Mouse (Mus musculus): Measurements from ENCODE around the gene H2-D1. TPM values are rescaled to one million over a fixed set of nuclear protein-coding genes. Genes with fewer than 3 reads are reported as not detected.
A peak's percentile ranks its signal among the peaks of the same experiment; 100 is the strongest.

Gene H2-D1
- polyA plus RNA-seq, 1 experiment from 2014 or later = 51.7 TPM

DNA sequence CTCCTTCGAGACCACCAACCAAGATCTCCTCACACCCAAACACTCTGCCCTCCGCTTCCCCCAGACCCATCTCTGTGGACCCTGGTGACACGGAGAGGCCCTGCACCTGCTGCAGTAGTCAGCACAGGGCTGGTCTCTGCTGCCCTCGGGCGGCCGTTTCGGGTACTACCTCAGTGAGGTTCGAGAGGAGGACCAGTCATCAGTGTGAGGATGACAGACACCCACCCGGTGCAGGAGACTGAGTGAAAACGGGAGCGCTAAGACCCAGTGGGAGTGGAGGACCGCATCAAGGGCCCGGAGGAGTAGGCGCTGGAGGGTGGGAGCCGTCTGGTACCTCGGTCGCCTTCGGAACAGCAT, 26.2 kb upstream of the H2-D1 start:
- H3K4me1 ChIP-seq (ENCODE audit: control insufficient read depth, insufficient read depth, low read length) = peaks cover 10% of the 10 kb centered on the region; the same call in 1 of the 2 replicates
- no peaks in the 10 kb centered on the region for H3K9me3 ChIP-seq (ENCODE audit: control insufficient read depth, low read length)
- no peaks in the 10 kb centered on the region for H3K27me3 ChIP-seq (replicated peaks; ENCODE audit: control insufficient read depth, insufficient read depth, low read length)
- H3K36me3 ChIP-seq (ENCODE audit: control insufficient read depth, insufficient read depth, low read length) = peaks cover 13% of the 10 kb centered on the region; the same call in 1 of the 2 replicates
- 1% methylated on average over 18 of the region's 18 CpGs for WGBS
- H3K4me2 ChIP-seq (ENCODE audit: low read depth, low read length) = peak overlapping the region; percentile 93
- H3K27ac ChIP-seq (replicated peaks; ENCODE audit: low read depth, low read length) = peak overlapping the region; percentile 97
- ATAC-seq (ENCODE audit: low read depth) = peak; percentile 67
- peak overlapping the region; percentile 61 for H3K4me3 ChIP-seq (ENCODE audit: low read depth, low read length)
- peak; percentile 90 for DNase-seq (ENCODE audit: low spot score)
- H3K9ac ChIP-seq (ENCODE audit: low read depth, low read length) = peak overlapping the region; percentile 89

DNA sequence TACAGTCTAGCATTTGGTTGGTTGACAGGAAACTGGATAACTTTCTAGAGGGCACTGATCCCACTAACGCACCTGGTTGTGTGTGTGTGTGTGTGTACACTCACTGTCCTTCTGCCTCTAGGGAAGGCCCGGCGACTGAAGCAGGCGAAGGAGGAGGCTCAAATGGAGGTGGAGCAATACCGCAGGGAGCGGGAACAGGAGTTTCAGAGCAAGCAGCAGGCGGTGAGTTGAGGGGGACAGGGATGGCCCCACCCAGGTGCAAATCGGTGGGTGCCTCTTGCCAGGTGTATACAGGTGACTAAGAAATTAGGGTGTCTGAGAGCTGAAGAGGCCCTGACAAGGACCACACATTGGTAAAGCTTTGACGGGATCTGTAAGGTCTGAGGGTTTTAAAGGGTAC, 25.5 kb upstream of the H2-D1 start:
- Histone ChIP-seq H3K9ac (ENCODE audit: low read depth, low read length) (peak overlapping the region; percentile 89; the same call in 1 of the 2 replicates), H3K9me3 (ENCODE audit: control insufficient read depth, low read length) (no peaks in the 10 kb centered on the region), H3K27ac (replicated peaks; ENCODE audit: low read depth, low read length) (no peak overlapping the region), H3K36me3 (ENCODE audit: control insufficient read depth, insufficient read depth, low read length) (peaks cover 10% of the 10 kb centered on the region; the same call in 1 of the 2 replicates), H3K4me3 (ENCODE audit: low read depth, low read length) (no peak overlapping the region), H3K27me3 (replicated peaks; ENCODE audit: control insufficient read depth, insufficient read depth, low read length) (no peaks in the 10 kb centered on the region), H3K4me1 (ENCODE audit: control insufficient read depth, insufficient read depth, low read length) (peaks cover 10% of the 10 kb centered on the region; the same call in 1 of the 2 replicates), H3K4me2 (ENCODE audit: low read depth, low read length) (no peak overlapping the region)
- DNase-seq (ENCODE audit: low spot score) (no peak), ATAC-seq (ENCODE audit: low read depth) (no peak)
- WGBS = 77% methylated on average over 9 of the region's 9 CpGs

DNA sequence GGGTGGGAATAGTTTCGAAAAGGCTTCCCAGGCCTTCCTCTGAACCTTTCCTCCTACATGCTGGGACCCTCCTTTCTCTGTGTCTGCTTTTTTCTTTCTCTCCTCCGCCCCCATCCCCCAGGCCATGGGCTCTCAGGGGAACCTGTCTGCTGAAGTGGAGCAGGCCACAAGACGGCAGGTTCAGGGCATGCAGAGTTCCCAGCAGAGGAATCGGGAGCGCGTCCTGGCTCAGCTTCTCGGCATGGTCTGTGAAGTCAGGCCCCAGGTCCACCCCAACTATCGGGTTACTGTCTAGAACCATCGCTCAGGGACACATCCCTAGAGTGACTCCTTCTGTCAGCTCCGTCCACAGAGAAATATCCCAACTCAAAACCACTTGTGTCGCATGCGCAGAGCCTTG, 25.0 kb upstream of the H2-D1 start:
- no peak overlapping the region for H3K27ac ChIP-seq (replicated peaks; ENCODE audit: low read depth, low read length)
- H3K36me3 ChIP-seq (ENCODE audit: control insufficient read depth, insufficient read depth, low read length) = peaks cover 10% of the 10 kb centered on the region; the same call in 1 of the 2 replicates
- H3K9ac ChIP-seq (ENCODE audit: low read depth, low read length) = no peak overlapping the region
- no peak overlapping the region for H3K4me2 ChIP-seq (ENCODE audit: low read depth, low read length)
- no peaks in the 10 kb centered on the region for H3K27me3 ChIP-seq (replicated peaks; ENCODE audit: control insufficient read depth, insufficient read depth, low read length)
- no peak for ATAC-seq (ENCODE audit: low read depth)
- no peak for DNase-seq (ENCODE audit: low spot score)
- no peaks in the 10 kb centered on the region for H3K9me3 ChIP-seq (ENCODE audit: control insufficient read depth, low read length)
- 81% methylated on average over 12 of the region's 12 CpGs for WGBS
- no peak overlapping the region for H3K4me3 ChIP-seq (ENCODE audit: low read depth, low read length)
- H3K4me1 ChIP-seq (ENCODE audit: control insufficient read depth, insufficient read depth, low read length) = peaks cover 10% of the 10 kb centered on the region; the same call in 1 of the 2 replicates

DNA sequence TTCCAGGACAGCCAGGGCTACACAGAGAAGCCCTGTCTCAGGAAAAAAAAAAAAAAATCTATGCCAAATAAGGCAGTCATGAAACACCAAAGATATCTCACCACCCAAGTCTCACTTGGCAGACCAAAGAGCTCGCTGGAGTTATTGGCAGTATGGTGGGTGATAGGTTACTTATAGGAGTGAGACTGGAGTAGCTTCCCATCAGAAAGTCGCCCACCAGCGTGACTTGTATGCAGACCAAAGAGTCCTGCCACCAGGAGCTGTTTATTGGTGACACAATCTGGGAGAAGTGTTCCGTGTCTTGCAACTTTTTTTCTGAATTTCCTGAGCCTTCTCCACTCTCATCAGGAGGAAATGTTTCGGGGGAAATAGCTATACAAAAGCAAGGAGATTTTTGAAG, 22.8 kb upstream of the H2-D1 start:
- Histone ChIP-seq H3K36me3 (ENCODE audit: control insufficient read depth, insufficient read depth, low read length) (peaks cover 19% of the 10 kb centered on the region), H3K27me3 (replicated peaks; ENCODE audit: control insufficient read depth, insufficient read depth, low read length) (no peaks in the 10 kb centered on the region), H3K4me3 (ENCODE audit: low read depth, low read length) (no peak overlapping the region), H3K9me3 (ENCODE audit: control insufficient read depth, low read length) (no peaks in the 10 kb centered on the region), H3K27ac (replicated peaks; ENCODE audit: low read depth, low read length) (no peak overlapping the region), H3K4me2 (ENCODE audit: low read depth, low read length) (no peak overlapping the region), H3K9ac (ENCODE audit: low read depth, low read length) (no peak overlapping the region), H3K4me1 (ENCODE audit: control insufficient read depth, insufficient read depth, low read length) (peaks cover 22% of the 10 kb centered on the region)
- 80% methylated on average over 5 of the region's 5 CpGs for WGBS
- ATAC-seq (ENCODE audit: low read depth) = no peak
- no peak for DNase-seq (ENCODE audit: low spot score)

DNA sequence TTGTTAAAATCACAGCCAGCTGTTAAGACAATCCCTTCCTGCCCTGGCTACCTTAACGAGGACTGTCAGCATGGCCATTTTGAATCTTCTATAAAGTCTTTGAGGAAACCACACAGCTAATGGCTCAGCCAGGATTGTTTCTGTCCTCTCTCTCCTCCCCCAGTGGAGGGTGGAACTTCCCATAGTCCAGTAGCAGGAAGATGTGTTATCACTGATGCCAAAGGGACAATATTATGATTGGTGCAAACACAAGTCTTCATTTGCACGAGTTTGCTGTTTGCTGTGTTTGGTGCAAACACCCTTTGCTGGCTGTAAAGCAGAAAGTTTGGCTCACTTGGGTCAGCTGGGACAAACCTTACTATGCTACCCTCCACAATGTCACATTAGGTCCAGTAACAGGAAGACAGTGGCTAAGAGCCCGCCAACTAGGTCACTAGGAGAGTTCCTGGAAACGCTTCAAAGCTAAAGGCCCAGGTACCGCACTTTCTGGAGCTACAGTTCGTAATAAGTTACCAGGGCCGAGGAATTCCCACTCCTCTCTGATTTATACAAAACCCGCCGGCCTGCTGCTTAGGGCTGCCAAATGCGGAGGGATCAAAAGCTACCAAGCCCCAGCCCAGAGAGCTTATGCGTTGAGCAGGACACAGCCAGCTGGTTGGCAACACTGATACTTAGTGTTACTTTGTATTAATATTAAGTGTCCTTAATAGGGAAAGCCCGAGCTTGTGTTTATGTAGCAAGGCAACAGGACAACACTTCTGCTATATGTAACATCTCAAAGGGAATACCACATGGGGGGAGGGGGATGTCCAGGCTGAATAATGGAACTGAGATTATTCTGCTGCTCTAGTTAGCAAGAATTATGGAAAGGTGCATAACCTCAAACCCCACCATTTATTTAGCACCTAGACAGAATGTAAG, 21.9 kb upstream of the H2-D1 start:
- peak overlapping the region; percentile 99 for H3K27ac ChIP-seq (replicated peaks; ENCODE audit: low read depth, low read length)
- ATAC-seq (ENCODE audit: low read depth) = no peak
- H3K4me1 ChIP-seq (ENCODE audit: control insufficient read depth, insufficient read depth, low read length) = peaks cover 21% of the 10 kb centered on the region
- H3K4me2 ChIP-seq (ENCODE audit: low read depth, low read length) = peak overlapping the region; percentile 86
- no peak for DNase-seq (ENCODE audit: low spot score)
- peaks cover 28% of the 10 kb centered on the region for H3K36me3 ChIP-seq (ENCODE audit: control insufficient read depth, insufficient read depth, low read length)
- 28% methylated on average over 12 of the region's 12 CpGs for WGBS
- H3K27me3 ChIP-seq (replicated peaks; ENCODE audit: control insufficient read depth, insufficient read depth, low read length) = no peaks in the 10 kb centered on the region
- H3K9ac ChIP-seq (ENCODE audit: low read depth, low read length) = peak overlapping the region; percentile 100
- H3K4me3 ChIP-seq (ENCODE audit: low read depth, low read length) = peak overlapping the region; percentile 96
- no peaks in the 10 kb centered on the region for H3K9me3 ChIP-seq (ENCODE audit: control insufficient read depth, low read length)

DNA sequence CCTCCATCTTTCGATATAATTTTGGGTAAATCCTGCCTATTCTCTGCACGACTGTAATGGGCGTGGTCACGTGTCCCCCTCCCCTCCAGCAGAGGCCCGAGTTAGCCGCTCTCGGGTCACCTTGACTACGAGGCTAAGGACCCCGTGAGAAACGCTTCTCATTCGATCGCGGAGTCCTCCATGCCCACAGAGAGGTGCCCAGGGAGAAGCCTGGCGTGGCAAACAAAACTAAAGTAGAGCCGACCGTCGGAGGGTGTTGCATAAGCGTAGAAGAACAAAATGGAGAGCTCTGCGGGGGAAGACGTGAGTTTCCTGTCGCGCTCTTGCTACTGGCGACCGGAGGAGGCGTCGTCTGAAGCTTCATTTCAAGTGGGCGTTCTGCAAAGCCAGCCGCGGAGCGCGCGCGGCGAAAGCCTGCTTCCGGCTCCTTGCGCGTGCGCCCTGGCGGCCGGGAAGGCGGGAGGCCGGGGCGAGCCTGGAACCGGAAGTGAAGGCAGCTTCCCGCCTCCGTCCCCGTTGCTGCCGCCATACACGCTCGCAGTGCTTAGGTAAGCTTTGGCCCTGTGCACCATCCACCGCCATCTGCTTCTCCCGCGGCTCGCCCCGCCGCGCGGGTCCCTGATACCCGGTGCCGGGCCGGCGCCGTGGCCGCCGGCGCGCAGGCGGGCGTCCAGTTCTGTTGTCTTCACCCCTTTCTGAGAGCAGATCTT, 21.1 kb upstream of the H2-D1 start, which contains the start of gene Ddx39b:
Gene Ddx39b (plus strand): TSS at position 442 of the 710 bp plus-strand sequence.
- Histone ChIP-seq H3K9me3 (ENCODE audit: control insufficient read depth, low read length) (no peaks in the 10 kb centered on the region), H3K36me3 (ENCODE audit: control insufficient read depth, insufficient read depth, low read length) (peaks cover 36% of the 10 kb centered on the region), H3K27me3 (replicated peaks; ENCODE audit: control insufficient read depth, insufficient read depth, low read length) (no peaks in the 10 kb centered on the region), H3K4me2 (ENCODE audit: low read depth, low read length) (peak within 1 kb of the TSS; percentile 86), H3K4me1 (ENCODE audit: control insufficient read depth, insufficient read depth, low read length) (peaks cover 21% of the 10 kb centered on the region), H3K9ac (ENCODE audit: low read depth, low read length) (peak within 1 kb of the TSS; percentile 100), H3K27ac (replicated peaks; ENCODE audit: low read depth, low read length) (peak within 1 kb of the TSS; percentile 99), H3K4me3 (ENCODE audit: low read depth, low read length) (peak within 1 kb of the TSS; percentile 96)
- DNase-seq (ENCODE audit: low spot score) (peak; percentile 99), ATAC-seq (ENCODE audit: low read depth) (peak; percentile 93)
- under 1% methylated on average over 49 of the region's 69 CpGs for WGBS

- ATAC-seq (ENCODE audit: low read depth) (peak; percentile 28), DNase-seq (ENCODE audit: low spot score) (peak; percentile 84)
- H3K27me3 ChIP-seq (replicated peaks; ENCODE audit: control insufficient read depth, insufficient read depth, low read length) = no peaks in the 10 kb centered on the region
- H3K4me1 ChIP-seq (ENCODE audit: control insufficient read depth, insufficient read depth, low read length) = peaks cover 21% of the 10 kb centered on the region
- peak overlapping the region; percentile 99 for H3K27ac ChIP-seq (replicated peaks; ENCODE audit: low read depth, low read length)
- H3K9me3 ChIP-seq (ENCODE audit: control insufficient read depth, low read length) = no peaks in the 10 kb centered on the region
- peak overlapping the region; percentile 86 for H3K4me2 ChIP-seq (ENCODE audit: low read depth, low read length)
- H3K36me3 ChIP-seq (ENCODE audit: control insufficient read depth, insufficient read depth, low read length) = peaks cover 45% of the 10 kb centered on the region
- H3K9ac ChIP-seq (ENCODE audit: low read depth, low read length) = peak overlapping the region; percentile 100
- peak overlapping the region; percentile 96 for H3K4me3 ChIP-seq (ENCODE audit: low read depth, low read length)
- WGBS = under 1% methylated on average over 39 of the region's 55 CpGs
Observed at GRCm38 (mm10) chr17:35242015-35242941, 20.3 kb upstream of the H2-D1 start.

GRCm38 (mm10) chr17:35243086-35243485, 19.4 kb upstream of the H2-D1 start:
- H3K27me3 ChIP-seq (replicated peaks; ENCODE audit: control insufficient read depth, insufficient read depth, low read length) = no peaks in the 10 kb centered on the region
- H3K27ac ChIP-seq (replicated peaks; ENCODE audit: low read depth, low read length) = peak overlapping the region; percentile 99; the same call in 1 of the 2 replicates
- peaks cover 53% of the 10 kb centered on the region for H3K36me3 ChIP-seq (ENCODE audit: control insufficient read depth, insufficient read depth, low read length)
- peak; percentile 56 for DNase-seq (ENCODE audit: low spot score)
- H3K9ac ChIP-seq (ENCODE audit: low read depth, low read length) = peak overlapping the region; percentile 100
- no peak for ATAC-seq (ENCODE audit: low read depth)
- H3K4me1 ChIP-seq (ENCODE audit: control insufficient read depth, insufficient read depth, low read length) = peaks cover 21% of the 10 kb centered on the region
- H3K4me2 ChIP-seq (ENCODE audit: low read depth, low read length) = peak overlapping the region; percentile 86
- no peaks in the 10 kb centered on the region for H3K9me3 ChIP-seq (ENCODE audit: control insufficient read depth, low read length)
- H3K4me3 ChIP-seq (ENCODE audit: low read depth, low read length) = peak overlapping the region; percentile 96
- WGBS = 5% methylated on average over 16 of the region's 16 CpGs

All from embryonic facial prominence, embryonic 14.5 days (tissue).